Mouse (Mus musculus) lung, postnatal 4 days (tissue): ENCODE measurements at regions not wholly inside any gene's neighbourhood (a gene's known extent, or its start where the extent isn't known, plus 50 kb on each side); places are given as distances from the start of the nearest gene placed in this dataset.
"Not testable (repeated sequence)": the region's sequence is repeated elsewhere in the genome, so short reads cannot be mapped to it uniquely, and the experiment has no call there.

ENCODE experiments used
- DNase-seq, 2 experiments: peaks; one replicate each; pipeline ENCODE4 v3.0.0; 2021

DNA sequence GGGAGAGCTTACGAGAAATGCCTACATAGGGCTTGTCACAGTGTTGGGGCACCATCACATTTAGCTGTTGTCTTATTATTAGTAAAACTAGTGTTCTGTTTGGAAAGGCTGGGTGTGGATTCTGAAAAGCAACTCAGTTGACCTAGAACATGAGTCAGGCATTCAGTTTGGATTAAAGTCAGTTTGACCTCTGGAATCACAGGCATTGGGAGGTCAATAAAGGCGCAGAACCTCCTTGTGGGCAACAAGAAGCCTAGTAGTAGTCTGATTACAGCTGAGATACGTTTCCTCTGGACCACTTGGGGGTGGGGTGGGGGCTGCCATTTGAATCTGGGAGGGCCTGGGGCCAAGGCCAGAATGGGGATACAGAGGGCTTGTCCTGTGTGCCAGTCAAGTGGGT, 52.1 kb upstream of the Map3k1 start:
- DNase-seq, result no peak

- DNase-seq, result no peak
These were observed 53.5 kb upstream of the Map3k1 start for GRCm38 (mm10) chr13:111862316-111862715.

DNA sequence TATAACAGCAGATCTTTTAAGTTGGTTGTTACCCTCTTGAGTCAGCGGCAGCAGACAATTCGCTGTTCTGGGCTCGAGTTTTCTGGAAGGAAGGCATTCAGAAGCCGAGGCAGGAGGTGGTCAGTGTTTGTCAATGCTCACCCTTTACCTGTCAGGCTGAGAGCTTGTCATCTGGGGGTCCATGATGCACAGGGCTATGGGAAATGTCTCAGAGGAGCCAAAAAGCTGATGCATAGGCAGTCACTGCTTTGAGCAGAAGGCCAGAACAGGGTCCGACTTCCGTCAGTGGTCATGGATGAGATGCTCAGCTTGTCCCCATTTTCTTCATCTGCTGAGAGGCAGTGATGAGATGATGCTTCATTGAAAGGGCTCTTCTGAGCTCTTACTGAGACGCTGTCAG, 57.2 kb upstream of the Map3k1 start:
- DNase-seq, result no peak

DNA sequence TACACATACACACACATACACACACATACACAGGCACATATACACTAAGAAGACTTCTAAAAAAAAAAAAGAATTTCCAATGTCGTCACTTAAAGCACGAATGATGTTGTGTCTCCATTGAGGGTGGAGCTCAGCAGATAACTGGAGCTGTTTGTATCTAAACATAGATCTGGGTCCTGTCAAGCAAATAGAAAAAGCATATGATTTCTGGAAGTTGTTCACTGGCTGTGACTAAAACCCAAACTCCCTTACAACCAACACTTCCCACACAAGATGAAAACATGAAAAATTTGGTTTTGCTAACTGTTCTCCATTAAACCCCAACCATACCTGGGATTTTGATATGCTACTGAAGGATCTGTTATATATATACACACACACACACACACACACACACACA, 58.5 kb upstream of the Map3k1 start:
- no peak for DNase-seq

DNA sequence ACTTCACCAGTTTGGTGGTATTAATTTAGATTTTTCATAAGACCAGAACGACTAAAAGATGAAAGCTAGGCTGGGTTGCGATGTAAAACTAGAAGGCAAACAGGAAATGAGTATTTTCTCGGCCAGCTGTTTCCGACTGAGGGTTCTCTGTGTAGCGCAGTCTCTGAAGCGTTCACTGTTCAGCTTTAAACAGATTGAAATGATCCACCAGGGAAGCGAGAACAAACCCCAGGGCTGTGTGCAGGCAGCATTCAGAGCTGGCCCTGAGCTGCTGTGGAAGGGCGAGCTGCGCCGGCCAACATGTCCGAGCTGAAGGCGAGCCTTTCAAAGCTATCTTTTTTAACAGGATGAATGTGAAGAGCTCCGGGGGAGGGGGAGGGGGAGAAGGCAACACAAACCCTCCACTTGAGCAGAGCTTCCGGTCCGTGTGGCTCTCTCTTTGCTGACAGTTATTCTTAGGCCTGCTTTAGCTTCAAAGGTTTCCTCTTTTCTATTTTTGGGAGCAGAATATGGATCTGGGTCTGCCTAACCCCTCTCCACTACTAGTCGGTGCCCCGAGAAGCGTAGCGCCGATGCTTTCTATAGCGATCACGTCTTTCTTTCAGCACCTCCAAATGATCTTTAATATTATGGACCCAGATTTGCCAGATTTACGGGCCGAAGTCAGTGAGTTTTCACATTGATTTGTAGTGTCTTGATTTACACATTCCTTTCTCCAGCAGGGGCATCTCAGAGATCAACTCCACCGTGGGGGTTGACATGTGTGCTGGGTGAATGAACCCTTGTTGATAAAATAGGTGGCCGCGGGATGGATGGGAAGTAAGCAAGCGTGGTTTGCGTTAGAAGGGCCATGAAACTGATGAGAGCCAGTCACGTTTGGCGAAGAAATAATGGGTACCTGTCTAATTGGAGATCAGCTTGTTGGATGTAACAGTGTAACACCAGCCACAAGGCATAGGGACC, 59.3 kb upstream of the Map3k1 start:
- DNase-seq, result peak; percentile 66 to 70

- no peak for DNase-seq
These were observed 60.2 kb upstream of the Map3k1 start for GRCm38 (mm10) chr13:111868947-111869346.

- no peak for DNase-seq
These were observed 61.1 kb upstream of the Map3k1 start for GRCm38 (mm10) chr13:111869771-111870437.

DNA sequence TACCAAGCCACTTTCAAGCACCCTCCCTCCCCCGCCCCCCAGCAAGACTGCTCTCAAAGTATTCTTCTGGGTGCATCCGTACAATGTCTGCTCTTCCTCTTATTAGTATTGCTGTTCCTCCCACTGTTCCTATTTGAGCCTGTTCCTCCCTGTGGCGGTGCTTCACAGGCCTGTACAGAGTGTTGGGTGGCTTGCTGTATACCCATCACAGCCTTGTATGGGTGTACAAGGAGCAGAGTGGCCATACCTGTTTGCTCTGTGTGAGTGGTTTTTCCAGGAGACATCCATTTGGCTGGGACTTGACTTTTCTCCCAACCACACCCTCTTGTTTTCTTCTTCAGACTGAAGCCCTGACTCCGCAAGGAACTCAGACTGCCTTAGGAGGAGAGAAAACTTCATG, 61.7 kb upstream of the Map3k1 start:
- no peak for DNase-seq

DNA sequence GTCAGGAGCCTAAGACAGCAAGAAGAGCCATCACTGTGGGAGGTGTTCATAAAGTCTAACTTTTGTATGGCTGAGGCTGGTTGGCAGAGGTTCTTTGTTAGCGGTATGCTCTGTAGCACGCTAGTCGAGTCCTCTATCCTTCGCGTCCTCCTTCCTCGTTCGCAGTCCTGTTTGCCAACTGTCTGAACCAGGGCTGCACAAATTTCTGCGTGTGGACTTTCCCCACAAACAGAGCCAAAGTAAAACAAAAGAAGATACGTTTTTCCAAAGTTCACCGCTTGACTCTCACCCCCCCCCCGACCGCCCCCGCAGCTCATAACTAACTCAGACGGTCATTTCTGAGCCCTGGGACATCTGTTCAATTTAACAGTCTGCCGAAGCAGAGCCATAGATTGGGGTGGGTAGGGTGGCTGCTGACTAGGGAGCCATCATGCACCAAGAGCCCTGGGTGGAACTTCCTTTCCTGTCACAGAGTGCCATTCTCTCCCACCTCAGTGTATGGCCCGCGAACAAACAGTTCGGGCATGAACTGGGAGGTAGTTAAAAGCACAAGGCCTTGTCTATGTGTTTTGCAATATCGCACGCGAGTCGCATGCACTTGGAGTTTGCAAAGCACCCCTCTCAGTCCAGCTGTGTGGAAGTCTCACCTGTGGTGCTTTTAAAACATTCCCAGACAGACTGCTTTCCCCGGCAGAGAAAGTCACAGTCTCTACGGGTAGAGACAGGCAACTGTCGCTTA, 63.0 kb upstream of the Map3k1 start:
- DNase-seq, result no peak

- no peak for DNase-seq
These were observed 65.5 kb upstream of the Map3k1 start for GRCm38 (mm10) chr13:111874330-111874729.

GRCm38 (mm10) chr13:111876404-111876803, 67.6 kb upstream of the Map3k1 start:
- no peak for DNase-seq

DNA sequence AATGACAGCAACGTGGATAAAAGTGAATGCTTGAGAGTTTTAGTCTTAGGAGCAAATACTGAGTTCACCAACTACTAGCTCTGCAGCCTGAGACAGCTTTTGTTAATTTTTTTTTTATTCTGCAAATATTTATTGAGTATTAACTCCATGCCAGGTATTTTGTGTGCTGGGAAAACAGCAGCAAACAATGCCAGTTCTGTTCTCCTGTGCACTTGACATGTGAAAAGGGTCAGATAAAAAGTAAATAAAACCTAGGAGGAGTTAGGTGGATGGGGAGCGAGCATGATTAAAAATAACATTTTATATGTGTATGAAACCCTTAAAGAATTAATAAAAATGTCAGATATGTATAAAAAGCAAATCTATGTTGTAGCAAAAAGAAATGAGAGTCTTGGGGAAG, 68.1 kb upstream of the Map3k1 start:
- DNase-seq, result no peak

- DNase-seq, result not testable (repeated sequence)
These were observed 75.2 kb upstream of the Map3k1 start for GRCm38 (mm10) chr13:111883768-111884566.

DNA sequence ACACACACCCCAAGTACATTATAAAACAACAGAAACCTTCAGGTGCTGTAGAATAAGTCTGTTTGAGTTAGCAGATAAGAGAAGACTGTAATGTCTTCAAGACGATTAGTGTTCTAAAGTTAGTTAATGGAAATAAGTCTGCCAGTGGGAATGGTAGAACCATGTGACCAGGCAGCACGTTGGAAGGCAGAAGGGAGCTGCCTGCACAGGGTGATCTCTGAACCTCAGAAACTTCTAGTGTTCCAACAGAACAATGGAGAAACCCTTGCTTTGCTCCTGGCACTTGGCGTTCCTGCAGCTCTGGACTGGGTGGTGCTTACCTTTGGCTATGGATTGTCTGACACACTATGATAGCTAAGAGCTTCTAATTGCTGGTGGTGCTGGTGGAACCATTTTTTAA, 82.0 kb upstream of the Map3k1 start:
- DNase-seq, result no peak

- DNase-seq, result no peak
These were observed 83.3 kb upstream of the Map3k1 start for GRCm38 (mm10) chr13:111892141-111892540.

- no peak for DNase-seq
These were observed 84.5 kb upstream of the Map3k1 start for GRCm38 (mm10) chr13:111893221-111893713.

DNA sequence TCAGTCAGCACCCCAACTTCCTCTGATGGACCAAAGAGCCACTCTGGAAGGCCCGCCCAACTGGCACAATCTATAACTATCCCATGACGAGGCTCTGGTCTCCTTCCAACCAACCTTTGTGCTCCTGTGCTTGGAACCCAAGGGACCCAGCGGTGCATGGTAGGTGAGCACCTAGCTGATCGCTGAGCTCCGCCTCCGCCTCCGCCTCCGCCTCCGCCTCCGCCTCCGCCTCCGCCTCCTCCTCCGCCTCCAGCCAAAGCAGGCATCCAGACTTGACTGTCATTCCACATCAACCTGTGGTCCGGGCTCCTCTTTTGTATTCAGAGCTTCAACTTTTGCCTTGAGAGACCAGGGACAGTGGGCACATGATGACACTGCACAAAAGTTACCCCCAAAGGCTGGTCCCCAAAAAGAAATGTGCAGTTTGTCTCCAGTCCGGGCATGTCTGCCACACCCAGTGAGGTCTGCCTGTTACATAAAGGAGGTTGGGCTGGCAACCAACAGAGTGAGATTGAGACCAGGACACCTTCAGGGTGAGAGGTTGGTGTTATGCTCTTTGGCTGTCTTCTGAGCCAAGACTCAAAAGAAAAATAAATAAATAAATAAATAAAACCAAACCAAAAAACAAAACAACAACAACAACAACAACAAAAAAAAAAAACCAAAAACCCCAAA, 86.1 kb upstream of the Map3k1 start:
- peak; percentile 33 to 38 for DNase-seq

- DNase-seq, result no peak
These were observed 87.5 kb upstream of the Map3k1 start for GRCm38 (mm10) chr13:111896279-111896678.

DNA sequence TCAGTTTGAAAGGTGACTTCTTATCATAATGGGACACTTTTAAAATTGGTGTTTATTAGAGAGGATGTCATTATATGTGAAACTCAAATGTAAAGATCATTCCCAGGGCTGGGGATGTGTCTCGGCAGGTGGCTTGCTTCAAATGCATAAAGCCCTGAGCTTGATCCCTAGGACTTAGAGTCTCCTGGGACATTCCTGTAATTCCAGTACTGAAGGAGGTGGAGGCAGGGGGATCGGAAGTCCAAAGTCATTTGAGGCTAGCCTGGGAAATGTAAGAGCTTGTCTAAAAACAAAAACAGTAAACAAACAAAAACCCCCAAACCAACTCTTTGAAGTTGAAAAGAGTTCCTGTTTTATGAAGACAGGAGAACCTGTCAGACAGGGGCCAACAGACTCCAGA, 94.6 kb upstream of the Map3k1 start:
- no peak for DNase-seq

GRCm38 (mm10) chr13:111903931-111904330, 95.1 kb upstream of the Map3k1 start:
- DNase-seq, result no peak

- peak in 1 of 2 experiments; percentile 25 for DNase-seq
These were observed 95.9 kb upstream of the Map3k1 start for GRCm38 (mm10) chr13:111904616-111905212.
